Mouse (Mus musculus): ENCODE results near the gene D2hgdh. TPM values are rescaled to one million over a fixed set of nuclear protein-coding genes. Genes with fewer than 3 reads are reported as not detected.
A peak's percentile ranks its signal among the peaks of the same experiment; 100 is the strongest.
"Not testable (repeated sequence)": the region's sequence is repeated elsewhere in the genome, so short reads cannot be mapped to it uniquely, and the experiment has no call there.

Gene D2hgdh
- polyA plus RNA-seq, 1 experiment from 2014 or later: 11.9 TPM

GRCm38 (mm10) chr1:93836532-93836913 is 11.8 kb downstream of the D2hgdh start:
- Histone ChIP-seq H3K4me3 (ENCODE audit: low read depth, low read length) (no peak overlapping the region), H3K9me3 (ENCODE audit: control insufficient read depth, low read length) (no peaks in the 10 kb centered on the region), H3K36me3 (ENCODE audit: control insufficient read depth, insufficient read depth, low read length) (no peaks in the 10 kb centered on the region), H3K4me1 (replicated peaks; ENCODE audit: control insufficient read depth, insufficient read depth, low read length) (no peaks in the 10 kb centered on the region), H3K27me3 (ENCODE audit: control insufficient read depth, insufficient read depth, low read length) (no peaks in the 10 kb centered on the region), H3K4me2 (replicated peaks; ENCODE audit: low read depth, low read length) (no peak overlapping the region), H3K9ac (ENCODE audit: low read depth, low read length) (no peak overlapping the region), H3K27ac (ENCODE audit: low read depth, low read length) (no peak overlapping the region)
- 91% methylated on average over 2 of the region's 2 CpGs for WGBS
- DNase-seq (ENCODE audit: low spot score) (no peak), ATAC-seq (ENCODE audit: low FRiP score) (no peak)

- no peaks in the 10 kb centered on the region for H3K36me3 ChIP-seq (ENCODE audit: control insufficient read depth, insufficient read depth, low read length)
- H3K9ac ChIP-seq (ENCODE audit: low read depth, low read length): no peak overlapping the region
- no peak overlapping the region for H3K4me2 ChIP-seq (replicated peaks; ENCODE audit: low read depth, low read length)
- no peaks in the 10 kb centered on the region for H3K27me3 ChIP-seq (ENCODE audit: control insufficient read depth, insufficient read depth, low read length)
- no peaks in the 10 kb centered on the region for H3K4me1 ChIP-seq (replicated peaks; ENCODE audit: control insufficient read depth, insufficient read depth, low read length)
- no peaks in the 10 kb centered on the region for H3K9me3 ChIP-seq (ENCODE audit: control insufficient read depth, low read length)
- ATAC-seq (ENCODE audit: low FRiP score) (no peak), DNase-seq (ENCODE audit: low spot score) (no peak)
- no peak overlapping the region for H3K27ac ChIP-seq (ENCODE audit: low read depth, low read length)
- WGBS: 95% methylated on average over 7 of the region's 8 CpGs
- no peak overlapping the region for H3K4me3 ChIP-seq (ENCODE audit: low read depth, low read length)
These were observed 12.6 kb downstream of the D2hgdh start for GRCm38 (mm10) chr1:93837335-93837734.

- DNase-seq (ENCODE audit: low spot score); H3K4me1 ChIP-seq (replicated peaks; ENCODE audit: control insufficient read depth, insufficient read depth, low read length); H3K4me3 ChIP-seq (ENCODE audit: low read depth, low read length); H3K27me3 ChIP-seq (ENCODE audit: control insufficient read depth, insufficient read depth, low read length); H3K27ac ChIP-seq (ENCODE audit: low read depth, low read length); ATAC-seq (ENCODE audit: low FRiP score); H3K36me3 ChIP-seq (ENCODE audit: control insufficient read depth, insufficient read depth, low read length); H3K9ac ChIP-seq (ENCODE audit: low read depth, low read length); H3K4me2 ChIP-seq (replicated peaks; ENCODE audit: low read depth, low read length); H3K9me3 ChIP-seq (ENCODE audit: control insufficient read depth, low read length): not testable (repeated sequence)
- 91% methylated on average over 6 of the region's 8 CpGs for WGBS
These were observed 13.9 kb downstream of the D2hgdh start for GRCm38 (mm10) chr1:93838569-93838968.

GRCm38 (mm10) chr1:93845766-93846366 is 21.2 kb downstream of the D2hgdh start:
- DNase-seq (ENCODE audit: low spot score); H3K27ac ChIP-seq (ENCODE audit: low read depth, low read length); H3K27me3 ChIP-seq (ENCODE audit: control insufficient read depth, insufficient read depth, low read length); H3K4me2 ChIP-seq (replicated peaks; ENCODE audit: low read depth, low read length); H3K36me3 ChIP-seq (ENCODE audit: control insufficient read depth, insufficient read depth, low read length); H3K9me3 ChIP-seq (ENCODE audit: control insufficient read depth, low read length); H3K4me1 ChIP-seq (replicated peaks; ENCODE audit: control insufficient read depth, insufficient read depth, low read length); H3K9ac ChIP-seq (ENCODE audit: low read depth, low read length); H3K4me3 ChIP-seq (ENCODE audit: low read depth, low read length): not testable (repeated sequence)
- WGBS: 88% methylated on average over 1 of the region's 3 CpGs
- ATAC-seq (ENCODE audit: low FRiP score): peak; percentile 60; the same call in 1 of the 2 replicates

GRCm38 (mm10) chr1:93855790-93856189 is 31.1 kb downstream of the D2hgdh start:
- H3K4me3 ChIP-seq (ENCODE audit: low read depth, low read length); H3K27ac ChIP-seq (ENCODE audit: low read depth, low read length); H3K27me3 ChIP-seq (ENCODE audit: control insufficient read depth, insufficient read depth, low read length); ATAC-seq (ENCODE audit: low FRiP score); H3K9ac ChIP-seq (ENCODE audit: low read depth, low read length); H3K36me3 ChIP-seq (ENCODE audit: control insufficient read depth, insufficient read depth, low read length); H3K4me2 ChIP-seq (replicated peaks; ENCODE audit: low read depth, low read length); H3K9me3 ChIP-seq (ENCODE audit: control insufficient read depth, low read length); H3K4me1 ChIP-seq (replicated peaks; ENCODE audit: control insufficient read depth, insufficient read depth, low read length); DNase-seq (ENCODE audit: low spot score): not testable (repeated sequence)
- 85% methylated on average over 4 of the region's 4 CpGs for WGBS

GRCm38 (mm10) chr1:93857370-93857769 is 32.7 kb downstream of the D2hgdh start:
- 87% methylated on average over 6 of the region's 6 CpGs for WGBS
- H3K4me2 ChIP-seq (replicated peaks; ENCODE audit: low read depth, low read length): no peak overlapping the region
- no peaks in the 10 kb centered on the region for H3K27me3 ChIP-seq (ENCODE audit: control insufficient read depth, insufficient read depth, low read length)
- no peaks in the 10 kb centered on the region for H3K4me1 ChIP-seq (replicated peaks; ENCODE audit: control insufficient read depth, insufficient read depth, low read length)
- H3K27ac ChIP-seq (ENCODE audit: low read depth, low read length): no peak overlapping the region
- ATAC-seq (ENCODE audit: low FRiP score): no peak
- H3K36me3 ChIP-seq (ENCODE audit: control insufficient read depth, insufficient read depth, low read length): no peaks in the 10 kb centered on the region
- H3K9ac ChIP-seq (ENCODE audit: low read depth, low read length): no peak overlapping the region
- H3K4me3 ChIP-seq (ENCODE audit: low read depth, low read length): no peak overlapping the region
- no peak for DNase-seq (ENCODE audit: low spot score)
- no peaks in the 10 kb centered on the region for H3K9me3 ChIP-seq (ENCODE audit: control insufficient read depth, low read length)

- Histone ChIP-seq H3K9ac (ENCODE audit: low read depth, low read length) (no peak overlapping the region), H3K4me1 (replicated peaks; ENCODE audit: control insufficient read depth, insufficient read depth, low read length) (no peaks in the 10 kb centered on the region), H3K4me2 (replicated peaks; ENCODE audit: low read depth, low read length) (no peak overlapping the region), H3K27me3 (ENCODE audit: control insufficient read depth, insufficient read depth, low read length) (no peaks in the 10 kb centered on the region), H3K36me3 (ENCODE audit: control insufficient read depth, insufficient read depth, low read length) (no peaks in the 10 kb centered on the region), H3K4me3 (ENCODE audit: low read depth, low read length) (no peak overlapping the region), H3K9me3 (ENCODE audit: control insufficient read depth, low read length) (no peaks in the 10 kb centered on the region), H3K27ac (ENCODE audit: low read depth, low read length) (no peak overlapping the region)
- ATAC-seq (ENCODE audit: low FRiP score) (no peak), DNase-seq (ENCODE audit: low spot score) (no peak)
- 84% methylated on average over 3 of the region's 3 CpGs for WGBS
These were observed 33.3 kb downstream of the D2hgdh start for GRCm38 (mm10) chr1:93857991-93858390.

- ATAC-seq (ENCODE audit: low FRiP score) (no peak), DNase-seq (ENCODE audit: low spot score) (no peak)
- H3K27me3 ChIP-seq (ENCODE audit: control insufficient read depth, insufficient read depth, low read length): no peaks in the 10 kb centered on the region
- no peaks in the 10 kb centered on the region for H3K36me3 ChIP-seq (ENCODE audit: control insufficient read depth, insufficient read depth, low read length)
- H3K4me2 ChIP-seq (replicated peaks; ENCODE audit: low read depth, low read length): no peak overlapping the region
- H3K9me3 ChIP-seq (ENCODE audit: control insufficient read depth, low read length): no peaks in the 10 kb centered on the region
- no peak overlapping the region for H3K9ac ChIP-seq (ENCODE audit: low read depth, low read length)
- no peaks in the 10 kb centered on the region for H3K4me1 ChIP-seq (replicated peaks; ENCODE audit: control insufficient read depth, insufficient read depth, low read length)
- no peak overlapping the region for H3K4me3 ChIP-seq (ENCODE audit: low read depth, low read length)
- no peak overlapping the region for H3K27ac ChIP-seq (ENCODE audit: low read depth, low read length)
These were observed 34.9 kb downstream of the D2hgdh start for GRCm38 (mm10) chr1:93859619-93860018.

- not testable (repeated sequence) for H3K27ac ChIP-seq (ENCODE audit: low read depth, low read length); ATAC-seq (ENCODE audit: low FRiP score); H3K36me3 ChIP-seq (ENCODE audit: control insufficient read depth, insufficient read depth, low read length); H3K9me3 ChIP-seq (ENCODE audit: control insufficient read depth, low read length); H3K4me3 ChIP-seq (ENCODE audit: low read depth, low read length); H3K27me3 ChIP-seq (ENCODE audit: control insufficient read depth, insufficient read depth, low read length); H3K4me2 ChIP-seq (replicated peaks; ENCODE audit: low read depth, low read length); H3K9ac ChIP-seq (ENCODE audit: low read depth, low read length); DNase-seq (ENCODE audit: low spot score); H3K4me1 ChIP-seq (replicated peaks; ENCODE audit: control insufficient read depth, insufficient read depth, low read length)
- WGBS: 64% methylated on average over 2 of the region's 2 CpGs
These were observed 36.3 kb downstream of the D2hgdh start, which contains the start of gene Gal3st2 for GRCm38 (mm10) chr1:93861048-93861447. Gene Gal3st2 (plus strand): TSS chr1:93861306.

Data from hindbrain, embryonic 11.5 days (tissue).